Mouse (Mus musculus) ES-Bruce4 (cell line): ENCODE data around the gene Os9.

Experiments used
- EP300 ChIP-seq: IDR thresholded peaks from 2 replicates; pipeline ENCODE4 v1.6.1; 2011; ENCODE audit warnings: low read depth, low read length; ENCODE audit not compliant: insufficient read depth
- POLR2A ChIP-seq: IDR thresholded peaks from one replicate; pipeline ENCODE4 v1.8.1; 2011; ENCODE audit warnings: low read length; ENCODE audit not compliant: insufficient read depth

DNA sequence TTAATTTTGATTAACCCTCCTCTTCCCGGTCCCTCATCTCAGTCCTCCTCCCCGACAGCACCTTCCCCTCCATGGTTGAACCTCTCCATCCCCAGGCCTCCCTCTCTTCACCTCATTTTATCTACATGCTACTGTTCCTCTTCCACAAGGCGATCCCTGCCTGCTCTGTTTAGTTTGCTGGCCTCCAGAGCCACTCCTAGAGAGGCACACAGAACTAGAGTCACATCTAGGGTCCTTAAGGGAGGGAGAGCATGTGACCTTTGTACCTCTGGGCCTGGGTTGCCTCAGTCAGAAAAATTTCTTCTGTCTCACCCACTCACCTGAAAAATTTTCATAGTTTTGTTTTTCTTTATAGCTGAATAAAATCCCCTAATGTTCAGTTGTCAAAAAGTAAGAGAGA, 17.0 kb upstream of the Os9 start:
- TF ChIP-seq POLR2A = no peak
- no peak for TF ChIP-seq EP300
